7 mouse cellular contexts compared by ENCODE assay signal in genomic region chr14:61687346-61688012, GRCm38 (mm10).
DNase-seq lines count a peak whose midpoint lies in the region; ATAC-seq and TF ChIP-seq lines count a peak whose summit lies in the region.

No protein-coding gene starts in this region.

- no peak for TF ChIP-seq POLR2A in bone marrow macrophage, adult 2 months (IDR thresholded peaks at IDR 0.05; ENCODE audit: borderline replicate concordance, low read depth, low read length)

- H3K27me3 ChIP-seq in E14TG2a.4 (ENCODE audit: insufficient read depth, low read length), result peaks cover 92% of the 10 kb centered on the region
- H3K27me3 ChIP-seq in liver, embryonic 14.5 days (ENCODE audit: control insufficient read depth, insufficient read depth, low read length), result peaks cover 80% of the 10 kb centered on the region
- H3K27me3 ChIP-seq in stomach, postnatal 0 days (ENCODE audit: control insufficient read depth, insufficient read depth, low read length), result peaks cover 12% of the 10 kb centered on the region

- H3K4me2 ChIP-seq in liver, embryonic 14.5 days (ENCODE audit: low read depth), result peak overlapping the region; percentile 59
- peak overlapping the region; percentile 64 for H3K4me2 ChIP-seq in stomach, postnatal 0 days (replicated peaks; ENCODE audit: low read depth)

- peaks cover 63% of the 10 kb centered on the region for H3K4me1 ChIP-seq in E14TG2a.4 (replicated peaks; ENCODE audit: low read depth, low read length)
- H3K4me1 ChIP-seq in bone marrow macrophage, adult 2 months (ENCODE audit: control insufficient read depth, insufficient read depth, low read length), result peaks cover 9% of the 10 kb centered on the region
- peaks cover 12 to 18% of the 10 kb centered on the region in 2 experiments for H3K4me1 ChIP-seq in liver, embryonic 14.5 days (replicated peaks; ENCODE audit: control insufficient read depth in 2 of 2, insufficient read depth in 2 of 2, low read length in 1 of 2)
- H3K4me1 ChIP-seq in stomach, postnatal 0 days (replicated peaks; ENCODE audit: control insufficient read depth, insufficient read depth), result 0 out of 2 replicates have a peak, but pooled peaks cover 2% of the 10 kb centered on the region

- intact Hi-C loops in heart, postnatal 36 days (cut with DNase I), result loop anchor here (5.0 to 10.0 kb wide), 4 partner anchors 50 to 357 kb away; partner anchors contain the start of gene Trim13

- no peaks in the 10 kb centered on the region for H3K36me3 ChIP-seq in E14TG2a.4 (ENCODE audit: insufficient read depth, low read length)
- no peaks in the 10 kb centered on the region for H3K36me3 ChIP-seq in liver, embryonic 14.5 days (replicated peaks; ENCODE audit: control insufficient read depth, insufficient read depth, low read depth)
- no peaks in the 10 kb centered on the region for H3K36me3 ChIP-seq in stomach, postnatal 0 days (ENCODE audit: control insufficient read depth, insufficient read depth, low read length)

- ATAC-seq in liver, embryonic 14.5 days (ENCODE audit: insufficient read depth), result no peak
- no peak for ATAC-seq in stomach, postnatal 0 days (ENCODE audit: low FRiP score, low TSS enrichment)
- no peak for ATAC-seq in monocyte, adult 5-6 weeks (replicated peaks; ENCODE audit: insufficient number of reproducible peaks, low FRiP score, low TSS enrichment, poor library complexity, severe bottlenecking)

- H3K4me3 ChIP-seq in E14TG2a.4 (replicated peaks; ENCODE audit: low read length), result peak overlapping the region; percentile 70
- peak overlapping the region; percentile 60 for H3K4me3 ChIP-seq in bone marrow macrophage, adult 2 months (ENCODE audit: insufficient read depth, low read length)
- peak overlapping the region; percentile 34 to 38; a peak in 3 of 4 replicates for H3K4me3 ChIP-seq in liver, embryonic 14.5 days (ENCODE audit: insufficient read depth in 1 of 2, low read depth in 2 of 2, low read length in 2 of 2)
- H3K4me3 ChIP-seq in stomach, postnatal 0 days (ENCODE audit: low read depth, low read length), result peak overlapping the region; percentile 39

- WGBS in liver, embryonic 14.5 days (ENCODE audit: insufficient replicate concordance), result 1% methylated on average over 15 of the region's 15 CpGs
- 4% methylated on average over 15 of the region's 15 CpGs for WGBS in stomach, postnatal 0 days

- no peak overlapping the region for H3K9ac ChIP-seq in liver, embryonic 14.5 days (replicated peaks)
- no peak overlapping the region for H3K9ac ChIP-seq in stomach, postnatal 0 days (ENCODE audit: low read length)

- no peak for TF ChIP-seq EP300 in liver, embryonic 14.5 days (IDR thresholded peaks at IDR 0.05; ENCODE audit: low read depth)
- TF ChIP-seq EP300 in stomach, postnatal 0 days (optimal IDR thresholded peaks at IDR 0.05), result no peak

- no peaks in the 10 kb centered on the region for H3K9me3 ChIP-seq in E14TG2a.4 (ENCODE audit: low read length)
- no peaks in the 10 kb centered on the region for H3K9me3 ChIP-seq in liver, embryonic 14.5 days (ENCODE audit: control insufficient read depth, low read length)
- H3K9me3 ChIP-seq in stomach, postnatal 0 days (ENCODE audit: control insufficient read depth, low read length), result no peaks in the 10 kb centered on the region

- 0 out of 2 replicates have a peak overlapping the region, but pooled peaks have one; percentile 0 for H3K27ac ChIP-seq in bone marrow macrophage, adult 2 months (ENCODE audit: insufficient read depth, low read depth, low read length)
- no peak overlapping the region for H3K27ac ChIP-seq in liver, embryonic 14.5 days
- no peak overlapping the region for H3K27ac ChIP-seq in stomach, postnatal 0 days (replicated peaks)

- no peak for TF ChIP-seq CTCF in E14TG2a.4 (conservative IDR thresholded peaks at IDR 0.05; ENCODE audit: low read length)
- TF ChIP-seq CTCF in bone marrow macrophage, adult 2 months (IDR thresholded peaks at IDR 0.05; ENCODE audit: low read depth, low read length), result no peak
- TF ChIP-seq CTCF in liver, embryonic 14.5 days (IDR thresholded peaks at IDR 0.05; ENCODE audit: low read depth), result no peak
- no peak for TF ChIP-seq CTCF in stomach, postnatal 0 days (IDR thresholded peaks at IDR 0.05; ENCODE audit: low read depth)

- DNase-seq in heart, postnatal 36 days, result peak; percentile 29 to 55
- DNase-seq in liver, embryonic 14.5 days (ENCODE audit: low read depth in 3 of 3, low spot score in 3 of 3), result no peak
- no peak for DNase-seq in stomach, postnatal 0 days (ENCODE audit: low spot score)
- no peak for DNase-seq in layer of hippocampus, adult 8-10 months (ENCODE audit: low spot score in 2 of 2)

Comparison
In these comparisons a context has a peak if more than half of its experiments do, and no peak if none do; other contexts are left out.
1. DNase-seq: peak in heart, postnatal 36 days (2 of 2); none in liver, embryonic 14.5 days (0 of 3), stomach, postnatal 0 days (single experiment) and layer of hippocampus, adult 8-10 months (0 of 2).
2. Peak in every context shown above with its lines, with median percentiles within 50 percentile points of each other: H3K4me3 ChIP-seq.